8 mouse cellular contexts compared by ENCODE assay signal in genomic region chr17:56074097-56074826, GRCm38 (mm10). TPM values are rescaled to one million over a fixed set of nuclear protein-coding genes. Genes with fewer than 3 reads are reported as not detected.
A peak's percentile ranks its signal among the peaks of the same experiment; 100 is the strongest.
DNase-seq lines count a peak whose midpoint lies in the region; ATAC-seq and TF ChIP-seq lines count a peak whose summit lies in the region.

No protein-coding gene starts in this region.

- no peaks in the 10 kb centered on the region for H3K27me3 ChIP-seq in hindbrain, postnatal 0 days (ENCODE audit: insufficient read depth, low read length)
- no peaks in the 10 kb centered on the region for H3K27me3 ChIP-seq in limb, embryonic 10.5 days (ENCODE audit: low read depth, poor library complexity, severe bottlenecking)
- no peaks in the 10 kb centered on the region for H3K27me3 ChIP-seq in midbrain, embryonic 11.5 days (ENCODE audit: control insufficient read depth, insufficient read depth, low read length)

- H3K9ac ChIP-seq in hindbrain, postnatal 0 days (replicated peaks; ENCODE audit: low read length) = peak overlapping the region; percentile 78
- peak overlapping the region; percentile 79 for H3K9ac ChIP-seq in midbrain, embryonic 11.5 days (ENCODE audit: low read length)

- ATAC-seq in hindbrain, postnatal 0 days = peak; percentile 14; the same call in 1 of the 2 replicates
- ATAC-seq in midbrain, embryonic 11.5 days (ENCODE audit: low FRiP score) = peak; percentile 41
- no peak for ATAC-seq in inflammation-experienced regulatory T-cells, adult 6 months

- TF ChIP-seq CTCF in hindbrain, postnatal 0 days (IDR thresholded peaks at IDR 0.05; ENCODE audit: low read depth) = no peak

- H3K4me1 ChIP-seq in hindbrain, postnatal 0 days (ENCODE audit: insufficient read depth, low read length) = peaks cover 5% of the 10 kb centered on the region; the same call in 1 of the 2 replicates
- peaks cover 35% of the 10 kb centered on the region for H3K4me1 ChIP-seq in limb, embryonic 10.5 days
- peaks cover 12% of the 10 kb centered on the region for H3K4me1 ChIP-seq in midbrain, embryonic 11.5 days (ENCODE audit: control insufficient read depth, insufficient read depth, low read length)

- H3K36me3 ChIP-seq in hindbrain, postnatal 0 days (ENCODE audit: insufficient read depth, low read length) = peaks cover 32% of the 10 kb centered on the region
- H3K36me3 ChIP-seq in limb, embryonic 10.5 days = peaks cover 38% of the 10 kb centered on the region
- peaks cover 15% of the 10 kb centered on the region for H3K36me3 ChIP-seq in midbrain, embryonic 11.5 days (ENCODE audit: control insufficient read depth, insufficient read depth, low read length)

- H3K4me3 ChIP-seq in hindbrain, postnatal 0 days (ENCODE audit: low read length) = peak overlapping the region; percentile 79
- peak overlapping the region; percentile 70 for H3K4me3 ChIP-seq in limb, embryonic 10.5 days
- peak overlapping the region; percentile 75 for H3K4me3 ChIP-seq in midbrain, embryonic 11.5 days (ENCODE audit: low read depth, low read length)

- 9% methylated on average over 22 of the region's 22 CpGs for WGBS in hindbrain, postnatal 0 days
- 8% methylated on average over 22 of the region's 22 CpGs for whole genome bisulfite sequencing in limb, embryonic 10.5 days
- WGBS in midbrain, embryonic 11.5 days = 9% methylated on average over 22 of the region's 22 CpGs

- H3K9me3 ChIP-seq in hindbrain, postnatal 0 days (ENCODE audit: low read length) = no peaks in the 10 kb centered on the region
- H3K9me3 ChIP-seq in limb, embryonic 10.5 days (replicated peaks) = no peaks in the 10 kb centered on the region
- no peaks in the 10 kb centered on the region for H3K9me3 ChIP-seq in midbrain, embryonic 11.5 days (ENCODE audit: control insufficient read depth, low read length)

- peak overlapping the region; percentile 66 for H3K4me2 ChIP-seq in hindbrain, postnatal 0 days (ENCODE audit: low read depth, low read length)
- peak overlapping the region; percentile 65 for H3K4me2 ChIP-seq in midbrain, embryonic 11.5 days

- H3K27ac ChIP-seq in hindbrain, postnatal 0 days = peak overlapping the region; percentile 93
- H3K27ac ChIP-seq in limb, embryonic 10.5 days = peak overlapping the region; percentile 88
- H3K27ac ChIP-seq in midbrain, embryonic 11.5 days (ENCODE audit: low read depth, low read length) = peak overlapping the region; percentile 90

- peak; percentile 85 to 86 for DNase-seq in adrenal gland, adult 18-20 months (ENCODE audit: low spot score in 2 of 2)
- DNase-seq in embryo, embryonic 10.5 days (ENCODE audit: low spot score) = peak; percentile 93
- peak; percentile 85 for DNase-seq in gastrocnemius, postnatal 10 days
- peak; percentile 78 for DNase-seq in hindbrain, postnatal 0 days (ENCODE audit: low spot score)
- peak; percentile 87 for DNase-seq in limb, embryonic 10.5 days (ENCODE audit: low spot score)
- DNase-seq in midbrain, embryonic 11.5 days (ENCODE audit: low spot score, missing footprints) = peak; percentile 98
- DNase-seq in right cerebral cortex, postnatal 36 days (ENCODE audit: low spot score in 2 of 2) = peak; percentile 62 to 66

RNA-seq across cellular contexts. Expression of gene Ubxn6, which starts 0.6 kb away (rescaled TPM):
- total RNA-seq in adrenal gland, adult 18-20 months (2021) = 10 to 100 TPM; 63.6 to 77.6 TPM
- 10 to 100 TPM; 37.8 to 39.0 TPM for total RNA-seq in gastrocnemius, postnatal 10 days (2021)
- 92.0 and 111 TPM in 2 replicates for total RNA-seq in hindbrain, postnatal 0 days (2014; rRNA removed)
- 75.2 and 77.7 TPM in 2 replicates for polyA plus RNA-seq in hindbrain, postnatal 0 days (2015; fragmentation: Nextera tagmentation; extraction: Ambion mirVana)
- 33.3 and 40.3 TPM in 2 replicates for polyA plus RNA-seq in limb, embryonic 10.5 days (2016; fragmentation: Nextera tagmentation; extraction: Ambion mirVana)
- 43.2 and 48.4 TPM in 2 replicates for polyA plus RNA-seq in midbrain, embryonic 11.5 days (2014; fragmentation: Nextera tagmentation; extraction: Ambion mirVana)
- polyA plus RNA-seq in inflammation-experienced regulatory T-cells, adult 6 months (2017; shearing (Covaris generic)) = 10 to 100 TPM; 28.7 to 41.6 (median 34.2) TPM

RNA-seq across cellular contexts. Expression of gene Hdgfl2, which starts 5.2 kb away (rescaled TPM):
- 10 to 100 TPM; 53.9 to 67.0 TPM for total RNA-seq in adrenal gland, adult 18-20 months (2021)
- 10 to 100 TPM; 37.7 to 45.7 TPM for total RNA-seq in gastrocnemius, postnatal 10 days (2021)
- 57.5 and 70.0 TPM in 2 replicates for total RNA-seq in hindbrain, postnatal 0 days (2014; rRNA removed)
- polyA plus RNA-seq in hindbrain, postnatal 0 days (2015; fragmentation: Nextera tagmentation; extraction: Ambion mirVana) = 109 and 119 TPM in 2 replicates
- 205 and 213 TPM in 2 replicates for polyA plus RNA-seq in limb, embryonic 10.5 days (2016; fragmentation: Nextera tagmentation; extraction: Ambion mirVana)
- 104 and 121 TPM in 2 replicates for polyA plus RNA-seq in midbrain, embryonic 11.5 days (2014; fragmentation: Nextera tagmentation; extraction: Ambion mirVana)
- polyA plus RNA-seq in inflammation-experienced regulatory T-cells, adult 6 months (2017; shearing (Covaris generic)) = 10 to 100 TPM; 32.5 to 58.6 (median 40.3) TPM

RNA-seq across cellular contexts. Expression of gene Chaf1a, which starts 34.0 kb away (rescaled TPM):
- total RNA-seq in adrenal gland, adult 18-20 months (2021) = 1 to 10 TPM; 2.1 to 2.3 TPM
- total RNA-seq in gastrocnemius, postnatal 10 days (2021) = 1 to 10 TPM; 3.6 to 8.7 TPM
- 5.8 and 6.1 TPM in 2 replicates for total RNA-seq in hindbrain, postnatal 0 days (2014; rRNA removed)
- polyA plus RNA-seq in hindbrain, postnatal 0 days (2015; fragmentation: Nextera tagmentation; extraction: Ambion mirVana) = 4.5 and 5.3 TPM in 2 replicates
- 54.7 and 60.2 TPM in 2 replicates for polyA plus RNA-seq in limb, embryonic 10.5 days (2016; fragmentation: Nextera tagmentation; extraction: Ambion mirVana)
- 20.7 and 24.7 TPM in 2 replicates for polyA plus RNA-seq in midbrain, embryonic 11.5 days (2014; fragmentation: Nextera tagmentation; extraction: Ambion mirVana)
- 1 to 10 TPM in 2 of 3 experiments, under 1 TPM in 1; 0.63 to 3.6 (median 1.3) TPM for polyA plus RNA-seq in inflammation-experienced regulatory T-cells, adult 6 months (2017; shearing (Covaris generic))

RNA-seq across cellular contexts. Expression of gene Plin4, which starts 35.3 kb away (rescaled TPM):
- total RNA-seq in adrenal gland, adult 18-20 months (2021) = 100 to 1,000 TPM in 1 of 2 experiments, 10 to 100 TPM in 1; 65.0 to 212 TPM
- 100 to 1,000 TPM in 1 of 2 experiments, 10 to 100 TPM in 1; 75.2 to 106 TPM for total RNA-seq in gastrocnemius, postnatal 10 days (2021)
- 0.61 and 0.99 TPM in 2 replicates for total RNA-seq in hindbrain, postnatal 0 days (2014; rRNA removed)
- 0.08 and 0.11 TPM in 2 replicates for polyA plus RNA-seq in hindbrain, postnatal 0 days (2015; fragmentation: Nextera tagmentation; extraction: Ambion mirVana)
- polyA plus RNA-seq in limb, embryonic 10.5 days (2016; fragmentation: Nextera tagmentation; extraction: Ambion mirVana) = 0.08 and 0.10 TPM in 2 replicates
- polyA plus RNA-seq in midbrain, embryonic 11.5 days (2014; fragmentation: Nextera tagmentation; extraction: Ambion mirVana) = 0.05 and 0.07 TPM in 2 replicates
- under 1 TPM in 1 of 3 experiments, not detected in 2; 0.09 TPM for polyA plus RNA-seq in inflammation-experienced regulatory T-cells, adult 6 months (2017; shearing (Covaris generic))

RNA-seq across cellular contexts. Expression of gene Sh3gl1, which starts 37.8 kb away (rescaled TPM):
- 10 to 100 TPM; 38.3 to 39.0 TPM for total RNA-seq in adrenal gland, adult 18-20 months (2021)
- total RNA-seq in gastrocnemius, postnatal 10 days (2021) = 10 to 100 TPM; 25.7 to 35.0 TPM
- 76.0 and 79.5 TPM in 2 replicates for total RNA-seq in hindbrain, postnatal 0 days (2014; rRNA removed)
- polyA plus RNA-seq in hindbrain, postnatal 0 days (2015; fragmentation: Nextera tagmentation; extraction: Ambion mirVana) = 84.5 and 87.6 TPM in 2 replicates
- 181 and 187 TPM in 2 replicates for polyA plus RNA-seq in limb, embryonic 10.5 days (2016; fragmentation: Nextera tagmentation; extraction: Ambion mirVana)
- 106 and 118 TPM in 2 replicates for polyA plus RNA-seq in midbrain, embryonic 11.5 days (2014; fragmentation: Nextera tagmentation; extraction: Ambion mirVana)
- polyA plus RNA-seq in inflammation-experienced regulatory T-cells, adult 6 months (2017; shearing (Covaris generic)) = 10 to 100 TPM; 86.9 to 93.6 (median 91.6) TPM
